Mouse (Mus musculus) forebrain, embryonic 13.5 days (tissue): ENCODE results near the gene Nup85. TPM values are rescaled to one million over a fixed set of nuclear protein-coding genes. Genes with fewer than 3 reads are reported as not detected.

ENCODE experiments used
- ATAC-seq: fragments of 200-750 bp; cut with Nextera tagmentation; 2 replicates; pipeline ENCODE4 v1.8.0; 2017
- H3K27ac ChIP-seq: fragments of 300-500 bp; sonication (generic); 2 replicates; pipeline ENCODE4 v1.5.1; 2015; ENCODE audit warnings: inconsistent platforms, mild to moderate bottlenecking, moderate library complexity
- H3K27me3 ChIP-seq: fragments of 300-500 bp; sonication (generic); 2 replicates; pipeline ENCODE4 v1.6.1; 2015; ENCODE audit warnings: mild to moderate bottlenecking, inconsistent platforms
- H3K36me3 ChIP-seq: fragments of 300-500 bp; sonication (generic); 2 replicates; pipeline ENCODE4 v1.6.1; 2015; ENCODE audit warnings: mild to moderate bottlenecking, inconsistent platforms; ENCODE audit not compliant: poor library complexity, severe bottlenecking
- H3K4me1 ChIP-seq: fragments of 300-500 bp; sonication (generic); 2 replicates; pipeline ENCODE4 v1.6.1; 2015; ENCODE audit warnings: inconsistent platforms
- H3K4me2 ChIP-seq: fragments of 300-500 bp; sonication (generic); 2 replicates; pipeline ENCODE4 v1.6.1; 2015; ENCODE audit warnings: inconsistent platforms, mild to moderate bottlenecking, moderate library complexity
- H3K4me3 ChIP-seq: fragments of 300-500 bp; sonication (generic); 2 replicates; pipeline ENCODE4 v1.5.1; 2015; ENCODE audit warnings: mild to moderate bottlenecking, inconsistent platforms
- H3K9ac ChIP-seq: fragments of 300-500 bp; sonication (generic); 2 replicates; pipeline ENCODE4 v1.6.1; 2015; ENCODE audit warnings: mild to moderate bottlenecking, inconsistent platforms
- H3K9me3 ChIP-seq: fragments of 300-500 bp; sonication (generic); replicated peaks from 2 replicates; pipeline ENCODE4 v1.6.1; 2016; ENCODE audit warnings: inconsistent platforms
- WGBS: fragments of 180-500 bp; shearing (Covaris S2); methylation state at CpG from one replicate; pipeline ENCODE4 v1.1.7; 2015; 5-methylcytosine and 5-hydroxymethylcytosine counted together
- polyA plus RNA-seq: library from polyadenylated mRNA; unstranded; fragments of >200 nt; fragmentation: Nextera tagmentation; extraction: Ambion mirVana; gene quantifications from 2 replicates; pipeline ENCODE4 v1.2.1, GENCODE M21; 2015

Gene Nup85
- polyA plus RNA-seq, 1 experiment from 2014 or later: 161 TPM

DNA sequence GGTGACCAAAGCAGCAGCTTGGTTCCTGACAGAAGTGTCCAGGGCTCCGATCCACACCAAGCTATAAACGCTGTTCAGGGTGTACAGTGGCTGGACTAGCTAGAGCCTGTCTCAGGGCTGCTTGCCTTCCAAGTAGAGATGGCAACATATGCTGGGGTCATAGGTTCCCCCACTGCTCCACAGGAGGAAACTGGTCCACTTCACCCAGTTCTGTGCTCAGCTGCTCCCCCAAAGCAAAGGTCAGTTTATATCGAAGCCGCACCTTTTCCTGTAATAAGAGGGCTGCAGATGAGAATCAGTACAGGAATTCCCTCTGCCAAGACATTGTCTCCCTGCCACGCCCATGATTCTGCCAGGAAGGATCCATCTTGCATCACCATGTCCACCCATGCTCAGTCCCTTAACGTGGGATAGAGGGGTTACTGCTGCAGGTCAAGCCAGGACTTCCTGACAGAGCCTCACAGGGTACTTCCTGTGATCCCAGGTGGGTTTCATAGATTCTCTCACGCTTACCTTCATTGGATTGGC is 21.4 kb downstream of the Nup85 start:
- no peak overlapping the region for H3K27ac ChIP-seq
- no peak overlapping the region for H3K4me3 ChIP-seq
- H3K9ac ChIP-seq: no peak overlapping the region
- no peaks in the 10 kb centered on the region for H3K4me1 ChIP-seq
- no peaks in the 10 kb centered on the region for H3K27me3 ChIP-seq
- no peak overlapping the region for H3K4me2 ChIP-seq
- 94% methylated on average over 7 of the region's 7 CpGs for WGBS
- H3K9me3 ChIP-seq: no peaks in the 10 kb centered on the region
- no peak for ATAC-seq
- H3K36me3 ChIP-seq: peaks cover 98% of the 10 kb centered on the region

DNA sequence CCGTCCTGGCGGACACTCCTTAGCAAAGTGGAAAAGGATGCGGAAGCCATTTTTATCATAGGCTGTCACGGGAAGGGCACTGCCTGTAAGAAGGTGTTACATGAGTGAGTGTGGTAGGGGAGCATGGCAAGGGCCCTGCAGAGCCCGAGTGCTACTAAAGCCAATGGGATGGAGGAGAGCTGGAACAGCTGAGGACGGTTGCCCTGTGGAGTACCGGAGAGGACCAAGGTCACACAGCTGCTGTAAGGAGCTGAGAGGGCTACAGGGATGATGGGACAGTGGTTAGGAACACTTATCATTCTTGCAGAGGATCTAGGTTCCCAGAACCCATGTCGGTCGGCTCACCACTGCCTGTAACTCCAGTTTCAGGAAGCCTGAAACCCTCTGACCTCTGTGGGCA is 22.2 kb downstream of the Nup85 start:
- no peaks in the 10 kb centered on the region for H3K9me3 ChIP-seq
- peaks cover 98% of the 10 kb centered on the region for H3K36me3 ChIP-seq
- no peaks in the 10 kb centered on the region for H3K27me3 ChIP-seq
- no peak overlapping the region for H3K4me3 ChIP-seq
- H3K27ac ChIP-seq: no peak overlapping the region
- H3K4me2 ChIP-seq: no peak overlapping the region
- ATAC-seq: no peak
- H3K4me1 ChIP-seq: no peaks in the 10 kb centered on the region
- no peak overlapping the region for H3K9ac ChIP-seq
- WGBS: 96% methylated on average over 9 of the region's 9 CpGs

DNA sequence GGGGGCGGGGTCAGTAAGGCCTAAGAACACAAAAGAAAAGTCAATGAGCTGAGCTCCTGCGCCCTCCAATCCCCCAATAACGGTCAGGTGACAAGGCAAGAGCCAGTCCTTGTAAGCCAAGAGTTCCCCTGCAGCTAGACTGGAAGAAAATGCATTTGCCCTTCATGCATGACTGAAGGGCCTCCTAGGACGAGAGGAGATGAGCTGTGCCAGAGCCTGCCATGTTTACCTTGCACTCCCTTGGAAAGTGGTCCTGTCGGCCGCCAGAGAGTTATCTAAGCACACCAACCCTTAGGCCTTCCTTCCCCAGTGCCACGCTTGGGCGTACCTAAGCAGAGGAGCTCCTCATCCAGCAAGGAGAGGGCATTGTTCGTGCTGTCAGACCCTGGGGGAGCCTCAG is 23.8 kb downstream of the Nup85 start:
- Histone ChIP-seq H3K27ac (no peak overlapping the region), H3K9me3 (no peaks in the 10 kb centered on the region), H3K4me1 (no peaks in the 10 kb centered on the region), H3K4me3 (no peak overlapping the region), H3K4me2 (no peak overlapping the region), H3K9ac (no peak overlapping the region), H3K36me3 (peaks cover 98% of the 10 kb centered on the region), H3K27me3 (no peaks in the 10 kb centered on the region)
- no peak for ATAC-seq
- WGBS: 86% methylated on average over 9 of the region's 9 CpGs

DNA sequence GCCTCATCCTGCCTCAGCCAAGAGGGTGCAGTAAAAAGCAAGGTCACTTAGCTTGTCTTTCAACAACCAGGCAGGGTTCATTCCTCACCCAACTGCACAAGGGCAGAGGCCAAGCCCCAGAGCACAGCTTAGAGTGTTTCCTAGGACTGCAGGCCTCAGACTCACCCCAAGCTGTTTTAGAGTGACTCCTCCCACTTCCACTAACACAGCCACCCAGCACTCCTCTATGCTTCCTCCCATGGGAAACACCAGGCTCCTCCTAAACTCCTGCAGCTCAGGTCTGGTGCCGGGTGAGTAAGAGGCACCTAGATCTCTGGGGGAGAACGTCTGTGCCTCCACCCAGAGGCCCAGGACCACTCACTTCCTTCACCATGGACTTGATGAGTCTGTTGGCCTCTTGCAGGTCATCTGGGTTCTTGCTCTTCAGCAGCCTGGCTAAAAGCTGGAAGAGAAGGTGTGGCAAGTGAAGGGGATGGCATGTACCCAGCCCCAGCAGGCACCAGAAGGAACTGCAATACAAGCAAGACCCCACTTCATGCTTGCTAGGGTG is 26.4 kb downstream of the Nup85 start:
- H3K9ac ChIP-seq: no peak overlapping the region
- no peak for ATAC-seq
- H3K36me3 ChIP-seq: peaks cover 94% of the 10 kb centered on the region
- no peaks in the 10 kb centered on the region for H3K9me3 ChIP-seq
- no peak overlapping the region for H3K4me2 ChIP-seq
- H3K4me1 ChIP-seq: no peaks in the 10 kb centered on the region
- H3K27ac ChIP-seq: no peak overlapping the region
- H3K27me3 ChIP-seq: no peaks in the 10 kb centered on the region
- no peak overlapping the region for H3K4me3 ChIP-seq
- WGBS: 91% methylated on average over 2 of the region's 2 CpGs

DNA sequence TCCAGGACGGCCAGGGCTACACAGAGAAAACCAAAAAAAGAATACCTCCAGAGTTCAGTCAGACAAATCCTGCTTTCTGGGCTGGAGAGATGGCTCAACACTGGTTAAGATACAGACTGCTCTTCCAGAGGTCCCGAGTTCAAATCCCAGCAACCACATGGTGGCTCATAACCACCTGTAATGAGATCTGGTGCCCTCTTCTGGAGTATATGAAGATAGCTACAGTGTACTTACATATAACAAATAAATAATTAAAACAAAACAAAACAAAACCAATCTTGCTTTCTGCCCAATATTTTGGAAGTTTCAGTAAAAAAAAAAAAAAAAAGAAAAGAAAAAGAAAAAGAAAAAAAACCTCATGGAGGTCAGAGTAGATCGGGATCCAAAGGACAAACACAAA is 31.0 kb downstream of the Nup85 start:
- no peak for ATAC-seq
- Histone ChIP-seq H3K9ac (no peak overlapping the region), H3K4me3 (no peak overlapping the region), H3K9me3 (no peaks in the 10 kb centered on the region), H3K36me3 (peaks cover 78% of the 10 kb centered on the region), H3K4me2 (no peak overlapping the region), H3K27ac (no peak overlapping the region), H3K27me3 (no peaks in the 10 kb centered on the region), H3K4me1 (no peaks in the 10 kb centered on the region)
- 95% methylated on average over 3 of the region's 3 CpGs for WGBS

DNA sequence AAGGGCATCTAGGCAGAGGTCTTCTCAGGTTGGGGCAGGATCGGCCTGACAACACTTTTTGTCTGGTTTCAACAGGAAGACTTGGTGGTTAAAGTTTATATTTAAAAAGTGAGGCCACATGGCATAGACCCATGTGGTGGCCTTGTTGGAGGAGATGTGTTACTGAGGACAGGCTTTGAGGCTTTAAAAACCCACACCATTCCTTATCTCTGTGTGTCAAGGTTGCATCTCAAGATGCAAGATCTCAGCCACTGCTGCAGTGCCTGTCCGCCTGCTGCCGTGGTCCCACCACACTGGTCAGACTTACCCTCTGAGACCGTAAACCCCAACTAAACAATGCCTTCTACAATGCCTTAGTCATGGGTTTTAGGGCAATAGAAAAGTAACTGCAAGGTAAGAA is 34.1 kb downstream of the Nup85 start:
- peaks cover 15% of the 10 kb centered on the region for H3K4me1 ChIP-seq
- H3K4me2 ChIP-seq: no peak overlapping the region
- no peaks in the 10 kb centered on the region for H3K27me3 ChIP-seq
- ATAC-seq: no peak
- H3K9me3 ChIP-seq: no peaks in the 10 kb centered on the region
- no peak overlapping the region for H3K27ac ChIP-seq
- WGBS: 96% methylated on average over 4 of the region's 4 CpGs
- H3K4me3 ChIP-seq: no peak overlapping the region
- H3K36me3 ChIP-seq: peaks cover 58% of the 10 kb centered on the region
- H3K9ac ChIP-seq: no peak overlapping the region

DNA sequence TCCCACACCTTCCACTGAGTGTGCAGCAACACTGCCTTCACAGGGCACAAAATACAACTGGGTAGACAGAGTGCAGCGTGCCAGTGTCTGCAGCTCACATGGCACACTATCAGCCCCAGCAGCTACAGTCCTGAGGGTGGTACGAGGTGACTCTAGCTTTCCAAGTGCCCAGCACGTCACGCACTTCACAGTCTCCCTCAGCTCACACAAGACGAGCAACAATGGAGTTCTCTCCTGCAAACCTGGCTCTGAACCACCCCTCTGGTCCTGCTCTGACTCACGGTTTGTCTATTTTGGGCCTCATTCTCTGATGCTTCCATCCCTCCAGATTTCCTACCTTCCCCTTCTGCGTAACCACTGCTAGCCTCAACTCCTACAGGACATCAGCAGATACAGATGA is 35.5 kb downstream of the Nup85 start:
- WGBS: 94% methylated on average over 7 of the region's 7 CpGs
- H3K9ac ChIP-seq: no peak overlapping the region
- peaks cover 20% of the 10 kb centered on the region for H3K4me1 ChIP-seq
- H3K36me3 ChIP-seq: peaks cover 44% of the 10 kb centered on the region
- H3K9me3 ChIP-seq: no peaks in the 10 kb centered on the region
- no peak overlapping the region for H3K4me2 ChIP-seq
- H3K4me3 ChIP-seq: no peak overlapping the region
- no peak for ATAC-seq
- H3K27ac ChIP-seq: no peak overlapping the region
- H3K27me3 ChIP-seq: no peaks in the 10 kb centered on the region

DNA sequence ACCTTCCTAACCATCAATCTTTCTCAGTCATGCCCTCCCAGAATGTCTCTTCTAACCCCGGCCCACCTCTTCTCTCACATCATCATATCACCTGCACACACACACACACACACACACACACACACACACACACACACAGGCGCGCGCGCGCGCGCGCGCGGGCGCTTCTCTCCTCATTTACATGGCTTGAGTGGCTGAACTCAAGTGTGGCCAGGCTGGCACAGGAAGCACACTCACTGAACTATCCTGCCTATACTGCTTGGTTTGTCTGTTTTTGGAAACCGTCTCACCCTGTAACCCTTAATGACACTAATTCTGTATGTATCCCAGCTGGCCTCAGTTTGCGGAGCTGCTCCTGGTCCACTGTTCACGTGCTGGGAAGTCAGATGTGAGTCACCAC is 36.5 kb downstream of the Nup85 start:
- Histone ChIP-seq H3K9ac (no peak overlapping the region), H3K36me3 (peaks cover 44% of the 10 kb centered on the region), H3K4me2 (no peak overlapping the region), H3K27me3 (no peaks in the 10 kb centered on the region), H3K4me1 (peaks cover 30% of the 10 kb centered on the region), H3K9me3 (no peaks in the 10 kb centered on the region), H3K4me3 (no peak overlapping the region), H3K27ac (no peak overlapping the region)
- 93% methylated on average over 15 of the region's 15 CpGs for WGBS
- ATAC-seq: no peak

DNA sequence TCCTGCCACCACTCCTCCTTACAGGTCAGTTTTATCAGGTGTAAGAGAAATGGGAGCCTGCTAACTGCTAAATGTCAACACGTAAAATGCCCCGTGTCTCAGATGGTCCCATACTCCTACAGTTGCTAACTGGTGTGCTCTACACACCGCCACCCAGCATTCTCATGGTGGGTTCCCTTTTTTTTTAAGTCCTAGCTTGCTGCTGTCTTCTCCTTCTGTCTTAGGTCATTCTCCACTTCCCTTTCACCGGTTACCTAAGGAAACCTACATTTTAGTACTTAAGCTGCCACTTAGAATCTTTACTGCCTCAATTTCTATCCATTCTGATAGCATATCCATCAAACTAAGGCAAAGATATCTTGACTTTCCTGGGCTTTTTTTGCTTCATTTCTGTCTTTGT is 36.9 kb downstream of the Nup85 start:
- H3K27ac ChIP-seq: no peak overlapping the region
- H3K9ac ChIP-seq: no peak overlapping the region
- H3K27me3 ChIP-seq: no peaks in the 10 kb centered on the region
- WGBS: 100% methylated on average over 4 of the region's 4 CpGs
- ATAC-seq: no peak
- H3K4me3 ChIP-seq: no peak overlapping the region
- H3K4me2 ChIP-seq: no peak overlapping the region
- H3K9me3 ChIP-seq: no peaks in the 10 kb centered on the region
- H3K4me1 ChIP-seq: peaks cover 31% of the 10 kb centered on the region
- peaks cover 44% of the 10 kb centered on the region for H3K36me3 ChIP-seq

DNA sequence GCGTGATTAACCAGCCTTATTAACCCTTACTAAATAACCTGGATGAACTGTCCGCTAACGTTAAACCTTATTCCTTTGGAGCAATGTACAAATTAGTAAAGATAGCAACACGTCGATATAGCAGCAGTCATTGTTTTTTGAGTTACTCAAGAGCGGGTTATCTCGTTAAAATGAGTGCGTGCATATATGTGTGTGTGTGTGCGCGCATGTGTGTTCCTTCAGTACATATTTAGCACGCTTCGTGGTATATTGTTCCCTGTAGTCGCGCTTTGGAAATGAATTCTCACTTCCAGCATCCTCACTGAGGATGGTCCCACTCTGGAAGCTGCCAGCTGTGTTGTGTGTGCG is 38.9 kb downstream of the Nup85 start:
- H3K4me1 ChIP-seq: peaks cover 31% of the 10 kb centered on the region
- peak overlapping the region; percentile 97 for H3K9ac ChIP-seq
- peak overlapping the region; percentile 85 for H3K27ac ChIP-seq
- H3K4me3 ChIP-seq: peak overlapping the region; percentile 99
- ATAC-seq: no peak
- no peaks in the 10 kb centered on the region for H3K27me3 ChIP-seq
- peak overlapping the region; percentile 96 for H3K4me2 ChIP-seq
- 8% methylated on average over 15 of the region's 15 CpGs for WGBS
- no peaks in the 10 kb centered on the region for H3K9me3 ChIP-seq
- H3K36me3 ChIP-seq: peaks cover 47% of the 10 kb centered on the region

DNA sequence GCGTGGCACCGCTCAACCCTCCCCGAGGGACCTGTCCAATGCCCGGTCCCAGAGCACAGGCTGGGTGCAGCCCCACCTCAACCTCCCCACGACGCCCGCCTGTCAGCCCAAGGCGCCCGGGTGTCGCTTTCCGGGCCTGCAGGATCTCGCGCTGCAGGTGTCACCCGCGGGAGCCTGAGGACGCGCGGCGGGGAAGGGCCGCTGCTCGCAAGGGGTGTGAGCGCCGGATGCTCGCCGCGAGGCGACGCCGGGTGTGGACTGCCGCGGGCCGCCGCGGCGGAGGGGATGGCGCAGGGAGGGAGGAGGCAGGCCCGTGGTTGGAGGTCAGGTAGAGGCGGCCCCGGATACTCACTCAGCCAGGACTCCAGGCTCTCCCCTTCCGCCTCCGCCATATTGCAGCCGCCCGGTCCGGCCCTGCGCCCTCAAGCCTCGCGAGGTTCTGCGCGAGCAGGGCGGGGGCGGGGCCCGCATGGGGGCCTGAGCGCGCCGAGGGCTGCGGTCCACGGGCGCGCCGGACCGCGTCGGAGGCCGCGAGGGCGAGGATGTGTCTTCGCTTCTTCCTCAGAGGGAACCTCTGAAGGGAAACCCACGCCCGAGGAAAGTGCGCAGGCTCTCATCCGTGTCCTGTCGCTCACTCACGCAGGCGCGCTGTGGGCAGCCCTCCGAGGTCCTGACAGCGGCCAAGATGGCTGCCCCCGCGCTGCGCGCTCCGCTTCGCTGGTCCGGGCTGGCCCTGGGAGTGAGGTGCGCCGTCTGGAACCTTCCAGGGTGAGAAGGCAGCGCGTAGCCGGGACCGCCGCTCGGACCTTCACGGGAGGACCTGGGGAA is 39.5 kb downstream of the Nup85 start, which contains the start of the genes Mrps7 and Gga3:
Gene Mrps7 (plus strand): TSS at position 450 of the 828 bp plus-strand sequence.
Gene Gga3 (minus strand): TSS at position 576 of the 828 bp plus-strand sequence.
- WGBS: 1% methylated on average over 67 of the region's 93 CpGs
- Histone ChIP-seq H3K36me3 (peaks cover 48% of the 10 kb centered on the region), H3K27ac (peak within 1 kb of the TSS; percentile 85), H3K4me2 (peak within 1 kb of the TSS; percentile 96), H3K27me3 (no peaks in the 10 kb centered on the region), H3K4me3 (peak within 1 kb of the TSS; percentile 99), H3K9ac (peak within 1 kb of the TSS; percentile 97), H3K9me3 (no peaks in the 10 kb centered on the region), H3K4me1 (peaks cover 31% of the 10 kb centered on the region)
- peak; percentile 97 for ATAC-seq

DNA sequence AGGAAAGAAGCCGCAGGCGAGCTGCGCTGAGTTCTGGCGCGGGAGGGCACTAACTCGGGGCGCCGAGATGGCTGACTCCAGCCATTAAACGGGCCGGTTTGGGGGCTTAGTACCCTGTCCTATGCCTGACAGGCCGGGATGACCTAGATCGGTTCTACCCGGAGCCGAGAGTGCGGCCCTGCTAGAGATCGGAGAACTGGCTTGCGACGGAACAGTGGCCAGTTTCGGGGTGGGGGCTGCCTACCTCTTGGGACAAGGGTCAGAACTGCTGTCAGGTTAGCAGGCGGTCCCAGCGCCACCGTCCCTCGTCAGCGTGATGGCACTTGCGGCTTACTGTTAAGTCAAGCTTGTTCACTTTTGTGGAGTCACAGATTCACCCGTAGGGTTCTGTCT is 40.1 kb downstream of the Nup85 start:
- Histone ChIP-seq H3K27me3 (no peaks in the 10 kb centered on the region), H3K27ac (peak overlapping the region; percentile 85), H3K9ac (peak overlapping the region; percentile 97), H3K36me3 (peaks cover 52% of the 10 kb centered on the region), H3K9me3 (no peaks in the 10 kb centered on the region), H3K4me3 (peak overlapping the region; percentile 99), H3K4me2 (peak overlapping the region; percentile 96), H3K4me1 (peaks cover 31% of the 10 kb centered on the region)
- under 1% methylated on average over 26 of the region's 26 CpGs for WGBS
- ATAC-seq: peak; percentile 44
